8 mouse cellular contexts compared by ENCODE assay signal in the genomic region with DNA sequence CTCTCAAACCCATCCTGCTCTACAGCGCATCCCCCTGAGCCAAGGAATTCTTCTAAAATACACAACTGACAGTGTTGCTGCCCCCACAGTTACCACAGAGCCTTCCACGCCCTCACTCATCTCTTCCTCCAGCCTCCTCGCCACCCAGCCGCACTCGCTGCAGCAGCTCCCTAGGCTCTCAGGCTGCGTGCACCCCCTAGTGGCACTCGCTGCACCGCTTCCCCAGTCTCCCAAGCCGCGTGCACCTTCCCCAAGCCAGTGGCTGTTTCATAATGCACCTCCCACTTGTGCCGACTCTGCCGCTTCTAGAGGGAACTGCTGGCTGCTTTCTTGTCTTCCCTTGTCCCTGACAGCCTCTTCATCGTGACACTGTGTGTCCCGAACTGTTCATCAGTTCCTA.
A peak's percentile ranks its signal among the peaks of the same experiment; 100 is the strongest.
DNase-seq lines count a peak whose midpoint lies in the region; ATAC-seq and TF ChIP-seq lines count a peak whose summit lies in the region.

No protein-coding gene starts in this region.

- H3ac ChIP-seq in C2C12 (ENCODE audit: control insufficient read depth, insufficient read length, low read depth): no peak overlapping the region

- TF ChIP-seq CTCF in C2C12 (IDR thresholded peaks at IDR 0.05; ENCODE audit: control insufficient read depth, insufficient read depth, insufficient read length): peak; percentile 95
- TF ChIP-seq CTCF in kidney, adult 2 months (conservative IDR thresholded peaks at IDR 0.05; ENCODE audit: insufficient read depth, insufficient read length, low read depth, low read length): peak; percentile 69

- ATAC-seq in embryonic facial prominence, embryonic 14.5 days (ENCODE audit: low read depth): peak; percentile 36
- ATAC-seq in limb, embryonic 14.5 days (ENCODE audit: low FRiP score, low read depth): no peak; the same call in 1 of the 2 replicates
- ATAC-seq in midbrain, embryonic 15.5 days (replicated peaks): peak; percentile 66
- ATAC-seq in stomach, embryonic 14.5 days (ENCODE audit: insufficient number of reproducible peaks, insufficient read depth, low FRiP score, low read depth): peak; percentile 57; the same call in 1 of the 2 replicates

- no peak overlapping the region for H3K27ac ChIP-seq in embryonic facial prominence, embryonic 14.5 days (replicated peaks; ENCODE audit: low read depth, low read length)
- no peak overlapping the region for H3K27ac ChIP-seq in kidney, adult 2 months (ENCODE audit: insufficient read depth, low read depth, low read length)
- no peak overlapping the region for H3K27ac ChIP-seq in limb, embryonic 14.5 days (replicated peaks; ENCODE audit: low read depth, low read length)
- H3K27ac ChIP-seq in midbrain, embryonic 15.5 days: peak overlapping the region; percentile 28; the same call in 1 of the 2 replicates
- no peak overlapping the region for H3K27ac ChIP-seq in stomach, embryonic 14.5 days (ENCODE audit: low read length)

- H3K27me3 ChIP-seq in C2C12 (ENCODE audit: control insufficient read depth, insufficient read depth, insufficient read length): no peaks in the 10 kb centered on the region
- H3K27me3 ChIP-seq in embryonic facial prominence, embryonic 14.5 days (replicated peaks; ENCODE audit: control insufficient read depth, insufficient read depth, low read length): peaks cover 12% of the 10 kb centered on the region
- no peaks in the 10 kb centered on the region for H3K27me3 ChIP-seq in kidney, adult 2 months (replicated peaks; ENCODE audit: control insufficient read depth, insufficient read depth, low read length)
- no peaks in the 10 kb centered on the region for H3K27me3 ChIP-seq in limb, embryonic 14.5 days (ENCODE audit: control insufficient read depth, insufficient read depth, low read length)
- H3K27me3 ChIP-seq in midbrain, embryonic 15.5 days (replicated peaks): 0 out of 2 replicates have a peak, but pooled peaks cover 3% of the 10 kb centered on the region
- no peaks in the 10 kb centered on the region for H3K27me3 ChIP-seq in stomach, embryonic 14.5 days (ENCODE audit: control insufficient read depth, insufficient read depth, low read length)

- H3K4me3 ChIP-seq in C2C12 (ENCODE audit: insufficient read depth, poor library complexity, severe bottlenecking): no peak overlapping the region
- H3K4me3 ChIP-seq in embryonic facial prominence, embryonic 14.5 days (ENCODE audit: low read depth, low read length): peak overlapping the region; percentile 33
- H3K4me3 ChIP-seq in kidney, adult 2 months (ENCODE audit: insufficient read depth, low read depth, low read length): no peak overlapping the region
- H3K4me3 ChIP-seq in limb, embryonic 14.5 days (replicated peaks; ENCODE audit: low read length): peak overlapping the region; percentile 13
- H3K4me3 ChIP-seq in midbrain, embryonic 15.5 days: peak overlapping the region; percentile 9
- 0 out of 2 replicates have a peak overlapping the region, but pooled peaks have one; percentile 2 for H3K4me3 ChIP-seq in stomach, embryonic 14.5 days (ENCODE audit: low read depth, low read length)

- H3K79me3 ChIP-seq in C2C12 (ENCODE audit: low read depth): no peaks in the 10 kb centered on the region

- WGBS in embryonic facial prominence, embryonic 14.5 days: 2% methylated on average over 14 of the region's 14 CpGs
- WGBS in kidney, adult 2 months: 38% methylated on average over 14 of the region's 14 CpGs
- WGBS in limb, embryonic 14.5 days: 4% methylated on average over 14 of the region's 14 CpGs
- 4% methylated on average over 14 of the region's 14 CpGs for WGBS in midbrain, embryonic 15.5 days
- 6% methylated on average over 14 of the region's 14 CpGs for WGBS in stomach, embryonic 14.5 days

- peaks cover 23% of the 10 kb centered on the region for H3K4me1 ChIP-seq in embryonic facial prominence, embryonic 14.5 days (ENCODE audit: control insufficient read depth, insufficient read depth, low read length)
- no peaks in the 10 kb centered on the region for H3K4me1 ChIP-seq in kidney, adult 2 months (ENCODE audit: control insufficient read depth, insufficient read depth, low read length)
- peaks cover 24% of the 10 kb centered on the region; the same call in 1 of the 2 replicates for H3K4me1 ChIP-seq in limb, embryonic 14.5 days (ENCODE audit: control insufficient read depth, insufficient read depth, low read length)
- H3K4me1 ChIP-seq in midbrain, embryonic 15.5 days: peaks cover 26% of the 10 kb centered on the region
- H3K4me1 ChIP-seq in stomach, embryonic 14.5 days (ENCODE audit: control insufficient read depth, insufficient read depth, low read length): peaks cover 8% of the 10 kb centered on the region; the same call in 1 of the 2 replicates

- no peaks in the 10 kb centered on the region for H3K36me3 ChIP-seq in C2C12 (ENCODE audit: control insufficient read depth, insufficient read depth)
- H3K36me3 ChIP-seq in embryonic facial prominence, embryonic 14.5 days (ENCODE audit: control insufficient read depth, insufficient read depth, low read length): no peaks in the 10 kb centered on the region
- no peaks in the 10 kb centered on the region for H3K36me3 ChIP-seq in kidney, adult 2 months (ENCODE audit: control insufficient read depth, insufficient read depth, low read length)
- no peaks in the 10 kb centered on the region for H3K36me3 ChIP-seq in limb, embryonic 14.5 days (ENCODE audit: control insufficient read depth, insufficient read depth, low read length)
- H3K36me3 ChIP-seq in midbrain, embryonic 15.5 days (replicated peaks): no peaks in the 10 kb centered on the region
- H3K36me3 ChIP-seq in stomach, embryonic 14.5 days (ENCODE audit: control insufficient read depth, insufficient read depth, low read length): no peaks in the 10 kb centered on the region

- no peak overlapping the region for H3K9ac ChIP-seq in embryonic facial prominence, embryonic 14.5 days (ENCODE audit: low read depth, low read length)
- H3K9ac ChIP-seq in limb, embryonic 14.5 days (ENCODE audit: low read depth, low read length, severe bottlenecking): no peak overlapping the region
- no peak overlapping the region for H3K9ac ChIP-seq in midbrain, embryonic 15.5 days
- no peak overlapping the region for H3K9ac ChIP-seq in stomach, embryonic 14.5 days (replicated peaks; ENCODE audit: low read depth, low read length)

- no peaks in the 10 kb centered on the region for H3K79me2 ChIP-seq in C2C12 (ENCODE audit: control insufficient read depth, insufficient read depth)

- no peaks in the 10 kb centered on the region for H3K9me3 ChIP-seq in embryonic facial prominence, embryonic 14.5 days (ENCODE audit: control insufficient read depth, low read length)
- H3K9me3 ChIP-seq in limb, embryonic 14.5 days (ENCODE audit: control insufficient read depth, low read length): no peaks in the 10 kb centered on the region
- H3K9me3 ChIP-seq in midbrain, embryonic 15.5 days: no peaks in the 10 kb centered on the region
- H3K9me3 ChIP-seq in stomach, embryonic 14.5 days (ENCODE audit: control insufficient read depth, low read depth, low read length): no peaks in the 10 kb centered on the region

- peak; percentile 74 to 83 for DNase-seq in adrenal gland, postnatal 36 days
- peak; percentile 86 for DNase-seq in embryonic facial prominence, embryonic 14.5 days (ENCODE audit: low spot score)
- peak; percentile 42 for DNase-seq in heart, adult 8-10 months (ENCODE audit: low spot score)
- DNase-seq in kidney, adult 2 months: peak; percentile 49
- DNase-seq in limb, embryonic 14.5 days (ENCODE audit: low spot score): peak; percentile 75

- TF ChIP-seq POLR2A in kidney, adult 2 months (IDR thresholded peaks at IDR 0.05; ENCODE audit: low read depth, low read length): no peak
- no peak for TF ChIP-seq POLR2A in limb, embryonic 14.5 days (IDR thresholded peaks at IDR 0.05; ENCODE audit: borderline replicate concordance, extremely low read depth, insufficient read depth, insufficient read length)

- peak overlapping the region; percentile 43 for H3K4me2 ChIP-seq in embryonic facial prominence, embryonic 14.5 days (ENCODE audit: low read depth, low read length)
- H3K4me2 ChIP-seq in limb, embryonic 14.5 days (replicated peaks; ENCODE audit: low read depth, low read length, severe bottlenecking): peak overlapping the region; percentile 81
- H3K4me2 ChIP-seq in midbrain, embryonic 15.5 days: peak overlapping the region; percentile 89
- H3K4me2 ChIP-seq in stomach, embryonic 14.5 days (replicated peaks; ENCODE audit: low read depth, low read length): no peak overlapping the region; the same call in 1 of the 2 replicates

TF ChIP-seq in C2C12, 6 proteins besides CTCF, POLR2A, EP300 and RAD21:
- TF ChIP-seq CEBPB (IDR thresholded peaks at IDR 0.05; ENCODE audit: low read depth): no peak
- TF ChIP-seq MAX (IDR thresholded peaks at IDR 0.05): peak; percentile 42

Comparison
In these comparisons a context has a peak if more than half of its experiments do, and no peak if none do; other contexts are left out.
1. H3K4me3 ChIP-seq: peak in embryonic facial prominence, embryonic 14.5 days (single experiment), limb, embryonic 14.5 days (single experiment), midbrain, embryonic 15.5 days (single experiment) and stomach, embryonic 14.5 days (single experiment); none in C2C12 (single experiment) and kidney, adult 2 months (single experiment).
2. Peak in every context shown above with its lines, with median percentiles within 50 percentile points of each other: DNase-seq.